Mouse (Mus musculus) urinary bladder, adult 18-20 months (tissue): ENCODE results near the gene Bmp15.

Experiments
- DNase-seq, 2 experiments: peaks; one replicate each; pipeline ENCODE4 v3.0.0; 2022; ENCODE audit warnings: low spot score in 2 of 2, mixed read lengths in 2 of 2

Gene Bmp15

GRCm38 (mm10) chrX:6320621-6321020 lies at the start of gene Bmp15:
Gene Bmp15, minus strand, starts transcription at chrX:6320721.
- no peak for DNase-seq

- DNase-seq = no peak
These were observed 48.3 kb upstream of the Bmp15 start for GRCm38 (mm10) chrX:6368822-6369221.

GRCm38 (mm10) chrX:6357503-6358114 lies 37.1 kb upstream of the Bmp15 start:
- no peak for DNase-seq

GRCm38 (mm10) chrX:6356876-6357275 lies 36.4 kb upstream of the Bmp15 start:
- no peak for DNase-seq

GRCm38 (mm10) chrX:6345273-6345959 lies 24.9 kb upstream of the Bmp15 start:
- DNase-seq = no peak

- no peak for DNase-seq
These were observed 3.5 kb upstream of the Bmp15 start for GRCm38 (mm10) chrX:6324056-6324455.

GRCm38 (mm10) chrX:6317747-6318146 lies 2.8 kb downstream of the Bmp15 start:
- no peak for DNase-seq
